Mouse (Mus musculus) midbrain, embryonic 15.5 days (tissue): ENCODE measurements at regions not wholly inside any gene's neighbourhood (a gene's known extent, or its start where the extent isn't known, plus 50 kb on each side); places are given as distances from the start of the nearest gene placed in this dataset.

ENCODE experiments used
- ATAC-seq: fragments of 200-750 bp; cut with Nextera tagmentation; replicated peaks from 2 replicates; pipeline ENCODE4 v1.8.0; 2017; ENCODE audit warnings: moderate TSS enrichment
- H3K27ac ChIP-seq: fragments of 300-500 bp; sonication (generic); 2 replicates; pipeline ENCODE4 v1.5.1; 2015; ENCODE audit warnings: mild to moderate bottlenecking, inconsistent platforms
- H3K27me3 ChIP-seq: fragments of 300-500 bp; sonication (generic); replicated peaks from 2 replicates; pipeline ENCODE4 v1.6.1; 2015; ENCODE audit warnings: inconsistent platforms
- H3K36me3 ChIP-seq: fragments of 300-500 bp; sonication (generic); replicated peaks from 2 replicates; pipeline ENCODE4 v1.6.1; 2015; ENCODE audit warnings: inconsistent platforms
- H3K4me1 ChIP-seq: fragments of 300-500 bp; sonication (generic); 2 replicates; pipeline ENCODE4 v1.6.1; 2015; ENCODE audit warnings: inconsistent platforms
- H3K4me2 ChIP-seq: fragments of 300-500 bp; sonication (generic); 2 replicates; pipeline ENCODE4 v1.6.1; 2015; ENCODE audit warnings: inconsistent platforms, mild to moderate bottlenecking, moderate library complexity
- H3K4me3 ChIP-seq: fragments of 300-500 bp; sonication (generic); 2 replicates; pipeline ENCODE4 v1.5.1; 2015; ENCODE audit warnings: mild to moderate bottlenecking, inconsistent platforms
- H3K9ac ChIP-seq: fragments of 300-500 bp; sonication (generic); 2 replicates; pipeline ENCODE4 v1.6.1; 2015; ENCODE audit warnings: mild to moderate bottlenecking, inconsistent platforms
- H3K9me3 ChIP-seq: fragments of 300-500 bp; sonication (generic); 2 replicates; pipeline ENCODE4 v1.6.1; 2016; ENCODE audit warnings: inconsistent platforms
- WGBS: fragments of 180-500 bp; shearing (Covaris S2); methylation state at CpG from one replicate; pipeline ENCODE4 v1.1.7; 2015; ENCODE audit warnings: mixed read lengths; 5-methylcytosine and 5-hydroxymethylcytosine counted together

DNA sequence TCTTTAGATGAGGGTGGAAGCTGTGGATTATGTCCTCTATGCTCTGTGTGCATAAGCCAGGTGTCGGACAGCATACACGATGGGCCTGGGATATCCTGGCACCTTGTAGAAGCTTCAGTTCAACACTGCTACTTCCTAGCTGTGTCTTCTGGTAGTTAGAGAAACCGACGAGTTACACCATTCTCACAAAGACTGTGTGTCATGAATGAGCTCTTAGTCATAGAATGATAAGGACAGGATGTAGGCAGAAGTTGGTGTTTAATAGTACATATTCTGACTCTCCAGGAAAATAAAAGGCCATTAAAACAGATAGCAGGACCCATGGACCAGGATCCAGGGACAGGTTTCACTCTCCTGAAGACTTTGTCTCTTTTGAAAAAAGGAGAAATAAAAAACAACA, 446.3 kb upstream of the Klf4 start:
- Histone ChIP-seq H3K4me3 (no peak overlapping the region), H3K4me1 (no peaks in the 10 kb centered on the region), H3K9ac (no peak overlapping the region), H3K9me3 (no peaks in the 10 kb centered on the region), H3K4me2 (no peak overlapping the region), H3K27ac (no peak overlapping the region), H3K27me3 (no peaks in the 10 kb centered on the region), H3K36me3 (no peaks in the 10 kb centered on the region)
- ATAC-seq = no peak
- 90% methylated on average over 4 of the region's 4 CpGs for WGBS

DNA sequence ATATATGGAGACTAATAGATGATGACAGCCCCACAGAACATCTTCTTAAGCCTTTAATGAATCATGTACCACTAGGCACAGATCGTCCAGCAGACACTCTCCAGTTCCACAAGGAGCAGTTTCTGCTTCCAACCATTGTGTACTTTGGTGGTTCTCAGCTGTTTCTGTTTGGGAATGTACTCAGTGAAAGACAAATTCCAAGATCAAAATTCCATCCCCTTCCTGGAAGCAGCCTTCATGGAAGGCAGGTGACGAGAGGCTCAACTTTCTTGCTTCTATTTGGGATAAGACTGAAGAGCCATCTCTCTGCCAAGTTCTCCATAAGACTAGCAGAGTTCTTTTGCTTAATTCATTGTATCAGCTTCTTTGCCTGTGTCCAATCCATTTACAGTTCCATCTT, 444.0 kb upstream of the Klf4 start:
- Histone ChIP-seq H3K27ac (no peak overlapping the region), H3K4me2 (no peak overlapping the region), H3K4me3 (no peak overlapping the region), H3K9ac (no peak overlapping the region), H3K9me3 (no peaks in the 10 kb centered on the region), H3K4me1 (no peaks in the 10 kb centered on the region), H3K36me3 (no peaks in the 10 kb centered on the region), H3K27me3 (no peaks in the 10 kb centered on the region)
- ATAC-seq = no peak
- WGBS = 96% methylated on average over 2 of the region's 2 CpGs

DNA sequence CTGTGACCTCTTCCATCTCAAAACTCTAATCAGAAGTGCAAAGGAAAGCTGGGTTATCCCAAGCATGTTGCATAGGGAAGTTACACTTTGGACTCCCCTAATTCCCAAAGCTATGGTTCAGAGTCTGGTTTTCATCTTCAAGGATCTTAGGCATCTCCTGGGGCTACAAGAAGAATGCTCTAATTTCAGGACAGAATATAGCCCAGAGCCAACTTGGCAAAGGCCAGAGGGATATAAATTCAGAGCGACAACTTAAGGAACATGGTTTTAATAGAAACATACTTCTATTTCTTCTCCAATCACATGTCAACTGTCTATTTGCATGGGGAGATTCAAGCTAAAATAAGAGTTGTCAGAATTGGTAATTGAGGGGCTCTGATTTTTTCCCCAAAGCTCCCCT, 441.4 kb upstream of the Klf4 start:
- H3K27me3 ChIP-seq = no peaks in the 10 kb centered on the region
- H3K4me2 ChIP-seq = no peak overlapping the region
- H3K36me3 ChIP-seq = no peaks in the 10 kb centered on the region
- no peak overlapping the region for H3K9ac ChIP-seq
- no peaks in the 10 kb centered on the region for H3K4me1 ChIP-seq
- no peak overlapping the region for H3K27ac ChIP-seq
- no peak overlapping the region for H3K4me3 ChIP-seq
- 96% methylated on average over 1 of the region's 1 CpGs for WGBS
- no peak for ATAC-seq
- H3K9me3 ChIP-seq = no peaks in the 10 kb centered on the region

DNA sequence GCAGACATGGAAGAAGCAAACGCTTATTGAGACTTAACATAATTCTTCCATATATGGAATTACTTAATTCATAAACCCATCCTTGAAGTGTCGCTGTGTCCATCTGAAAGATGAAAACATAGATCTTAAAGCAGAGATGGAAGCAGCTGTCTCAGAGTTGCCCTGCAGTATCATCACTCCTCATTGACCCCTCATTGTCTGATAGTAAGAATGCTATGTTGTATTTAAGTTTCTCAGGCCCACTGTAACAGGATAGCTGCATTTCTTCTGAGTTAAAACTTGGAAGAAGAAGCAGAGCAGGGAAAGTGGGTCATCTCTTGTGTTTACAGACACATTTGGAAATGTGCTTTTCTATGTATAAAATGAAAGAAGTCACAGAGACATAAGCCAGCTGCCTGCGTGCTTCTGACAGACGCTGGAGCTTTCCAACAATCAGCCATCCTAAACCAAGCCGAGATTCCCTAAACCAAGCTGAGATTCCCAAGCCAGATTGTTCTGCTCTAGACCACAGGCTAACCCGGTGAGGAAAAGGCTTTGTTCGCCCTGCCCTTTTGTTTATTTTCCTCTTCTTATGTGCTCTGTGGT, 440.1 kb upstream of the Klf4 start:
- Histone ChIP-seq H3K27ac (no peak overlapping the region), H3K4me3 (no peak overlapping the region), H3K36me3 (no peaks in the 10 kb centered on the region), H3K9me3 (no peaks in the 10 kb centered on the region), H3K9ac (no peak overlapping the region), H3K4me1 (no peaks in the 10 kb centered on the region), H3K4me2 (no peak overlapping the region), H3K27me3 (no peaks in the 10 kb centered on the region)
- 87% methylated on average over 7 of the region's 7 CpGs for WGBS
- no peak for ATAC-seq

DNA sequence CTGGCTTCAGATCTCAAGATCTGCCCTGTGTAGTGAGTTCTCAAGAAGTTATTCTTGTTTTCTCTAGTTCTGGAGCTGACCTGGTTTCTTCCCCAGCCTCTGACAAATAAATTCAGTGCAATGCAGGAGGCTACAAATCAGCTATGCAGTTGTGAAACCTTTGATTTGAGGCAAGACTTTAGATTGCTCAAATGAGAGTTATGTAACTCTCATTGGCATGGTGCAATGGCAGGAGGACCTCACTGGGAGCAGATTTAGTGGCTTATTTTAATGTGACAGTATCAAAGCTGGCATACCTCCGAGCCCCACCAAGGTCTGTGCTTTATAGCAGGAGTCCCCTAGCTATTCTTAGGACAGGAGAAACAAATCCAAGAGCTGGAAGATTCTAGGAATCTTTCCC, 427.8 kb upstream of the Klf4 start:
- Histone ChIP-seq H3K4me1 (no peaks in the 10 kb centered on the region), H3K4me3 (no peak overlapping the region), H3K9ac (no peak overlapping the region), H3K27me3 (no peaks in the 10 kb centered on the region), H3K9me3 (no peaks in the 10 kb centered on the region), H3K4me2 (no peak overlapping the region), H3K27ac (no peak overlapping the region), H3K36me3 (no peaks in the 10 kb centered on the region)
- no peak for ATAC-seq
- WGBS = 83% methylated on average over 1 of the region's 1 CpGs

DNA sequence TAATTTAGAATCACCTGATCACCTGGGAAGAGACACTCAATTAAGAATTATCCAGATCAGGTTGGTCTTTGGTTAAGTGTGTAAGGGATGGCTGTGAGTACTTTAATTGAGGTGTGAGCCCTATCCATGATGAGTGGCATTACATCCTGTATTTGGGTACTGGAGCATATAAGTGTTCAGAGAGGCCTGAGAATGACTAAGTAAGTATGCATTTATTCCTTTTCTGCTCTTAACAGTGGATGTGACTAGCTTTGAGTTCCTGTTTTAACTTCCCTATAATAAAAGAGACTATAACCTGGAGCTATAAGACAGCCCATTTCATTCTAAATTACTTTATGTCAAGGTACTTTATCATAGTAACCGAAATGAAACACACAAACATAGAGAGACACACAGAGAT, 421.4 kb upstream of the Klf4 start:
- Histone ChIP-seq H3K4me3 (no peak overlapping the region), H3K36me3 (no peaks in the 10 kb centered on the region), H3K4me2 (no peak overlapping the region), H3K27ac (no peak overlapping the region), H3K27me3 (no peaks in the 10 kb centered on the region), H3K4me1 (no peaks in the 10 kb centered on the region), H3K9ac (no peak overlapping the region), H3K9me3 (no peaks in the 10 kb centered on the region)
- ATAC-seq = no peak
- 97% methylated on average over 1 of the region's 1 CpGs for WGBS

DNA sequence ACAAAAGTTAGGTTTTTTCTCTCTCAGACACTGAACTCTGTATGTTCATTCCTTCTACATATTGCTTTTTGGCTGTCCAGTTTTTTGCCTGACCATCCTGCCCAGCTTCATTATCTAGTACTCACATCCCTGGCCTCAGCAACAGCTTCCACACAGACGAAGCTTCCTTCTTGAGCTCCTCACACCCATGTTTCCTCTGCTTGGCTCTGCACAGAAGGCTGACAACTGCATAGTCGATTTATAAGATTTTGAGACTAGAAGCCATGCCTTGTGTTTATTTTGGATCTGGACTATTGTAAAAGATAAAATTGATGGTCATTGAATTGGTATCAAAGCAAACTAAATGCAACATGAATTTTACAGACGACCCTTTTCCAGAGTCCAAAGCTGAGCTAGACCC, 420.0 kb upstream of the Klf4 start:
- Histone ChIP-seq H3K4me2 (no peak overlapping the region), H3K9me3 (no peaks in the 10 kb centered on the region), H3K4me3 (no peak overlapping the region), H3K27ac (no peak overlapping the region), H3K27me3 (no peaks in the 10 kb centered on the region), H3K4me1 (no peaks in the 10 kb centered on the region), H3K9ac (no peak overlapping the region), H3K36me3 (no peaks in the 10 kb centered on the region)
- no peak for ATAC-seq
- 92% methylated on average over 3 of the region's 3 CpGs for WGBS

DNA sequence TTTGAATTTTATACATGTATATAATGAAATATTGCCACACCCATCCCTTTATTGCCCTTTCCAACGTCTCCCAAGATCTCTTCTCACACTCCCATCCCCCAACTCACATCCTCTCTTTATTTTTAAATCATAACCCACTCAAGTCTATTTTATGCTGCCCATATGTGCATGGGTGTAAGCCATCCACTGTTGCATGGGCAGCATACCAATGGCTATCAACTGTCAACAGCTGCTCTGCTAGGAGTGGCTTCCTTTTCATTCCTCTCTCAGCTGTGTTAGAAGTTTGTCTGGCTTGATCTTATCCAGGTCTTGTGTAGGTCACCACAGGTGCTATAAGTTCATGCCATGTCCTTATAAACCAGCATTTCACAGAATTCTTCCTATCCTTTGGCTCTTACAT, 409.2 kb upstream of the Klf4 start:
- H3K36me3 ChIP-seq = no peaks in the 10 kb centered on the region
- no peak overlapping the region for H3K4me3 ChIP-seq
- no peaks in the 10 kb centered on the region for H3K4me1 ChIP-seq
- H3K4me2 ChIP-seq = no peak overlapping the region
- no peaks in the 10 kb centered on the region for H3K9me3 ChIP-seq
- H3K9ac ChIP-seq = no peak overlapping the region
- H3K27ac ChIP-seq = no peak overlapping the region
- 57% methylated on average over 1 of the region's 1 CpGs for WGBS
- no peak for ATAC-seq
- H3K27me3 ChIP-seq = no peaks in the 10 kb centered on the region

DNA sequence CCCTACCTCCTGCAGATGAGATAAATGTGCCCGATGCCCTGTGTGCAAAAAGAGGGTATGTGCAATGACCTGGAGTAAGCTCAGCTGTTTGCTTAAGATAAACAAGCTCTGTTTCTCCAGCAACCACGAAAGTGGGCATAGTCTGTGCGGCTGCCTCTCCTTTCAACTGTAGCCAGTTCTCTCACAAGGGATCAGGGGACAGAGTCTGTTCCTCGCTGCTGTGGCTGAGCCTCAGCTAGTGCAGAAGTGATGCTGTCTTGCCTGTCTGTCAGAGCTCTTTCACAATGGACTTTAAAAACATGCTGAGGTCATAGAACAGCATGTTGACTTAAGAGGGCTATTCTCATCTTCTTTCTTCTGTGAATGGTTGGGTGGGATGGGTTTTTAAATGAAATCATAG, 406.1 kb upstream of the Klf4 start:
- H3K9me3 ChIP-seq = no peaks in the 10 kb centered on the region
- no peak overlapping the region for H3K4me2 ChIP-seq
- H3K27me3 ChIP-seq = no peaks in the 10 kb centered on the region
- H3K36me3 ChIP-seq = no peaks in the 10 kb centered on the region
- no peak overlapping the region for H3K27ac ChIP-seq
- no peaks in the 10 kb centered on the region for H3K4me1 ChIP-seq
- 49% methylated on average over 4 of the region's 4 CpGs for WGBS
- ATAC-seq = no peak
- H3K9ac ChIP-seq = no peak overlapping the region
- H3K4me3 ChIP-seq = no peak overlapping the region

DNA sequence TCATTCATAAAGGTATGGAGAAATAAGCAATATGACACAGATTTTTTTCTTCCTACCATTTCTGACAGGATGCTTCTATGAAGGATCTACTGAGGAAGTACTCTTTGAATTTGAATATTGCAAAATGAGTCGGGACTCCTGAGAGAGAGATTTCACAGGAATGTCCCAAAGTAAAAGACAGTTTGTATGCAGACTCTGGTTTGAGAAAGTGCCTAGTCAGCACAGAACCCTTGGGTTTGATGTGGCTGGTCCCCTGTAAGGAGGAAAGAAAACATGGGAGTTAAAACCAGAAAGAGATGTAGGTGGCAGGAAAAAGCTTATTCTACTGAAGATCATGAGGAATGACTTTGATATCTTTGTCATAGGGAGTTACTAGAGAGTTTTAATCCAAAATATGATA, 405.6 kb upstream of the Klf4 start:
- Histone ChIP-seq H3K4me1 (no peaks in the 10 kb centered on the region), H3K4me2 (no peak overlapping the region), H3K36me3 (no peaks in the 10 kb centered on the region), H3K9me3 (no peaks in the 10 kb centered on the region), H3K9ac (no peak overlapping the region), H3K27ac (no peak overlapping the region), H3K4me3 (no peak overlapping the region), H3K27me3 (no peaks in the 10 kb centered on the region)
- WGBS = 95% methylated on average over 1 of the region's 1 CpGs
- no peak for ATAC-seq

DNA sequence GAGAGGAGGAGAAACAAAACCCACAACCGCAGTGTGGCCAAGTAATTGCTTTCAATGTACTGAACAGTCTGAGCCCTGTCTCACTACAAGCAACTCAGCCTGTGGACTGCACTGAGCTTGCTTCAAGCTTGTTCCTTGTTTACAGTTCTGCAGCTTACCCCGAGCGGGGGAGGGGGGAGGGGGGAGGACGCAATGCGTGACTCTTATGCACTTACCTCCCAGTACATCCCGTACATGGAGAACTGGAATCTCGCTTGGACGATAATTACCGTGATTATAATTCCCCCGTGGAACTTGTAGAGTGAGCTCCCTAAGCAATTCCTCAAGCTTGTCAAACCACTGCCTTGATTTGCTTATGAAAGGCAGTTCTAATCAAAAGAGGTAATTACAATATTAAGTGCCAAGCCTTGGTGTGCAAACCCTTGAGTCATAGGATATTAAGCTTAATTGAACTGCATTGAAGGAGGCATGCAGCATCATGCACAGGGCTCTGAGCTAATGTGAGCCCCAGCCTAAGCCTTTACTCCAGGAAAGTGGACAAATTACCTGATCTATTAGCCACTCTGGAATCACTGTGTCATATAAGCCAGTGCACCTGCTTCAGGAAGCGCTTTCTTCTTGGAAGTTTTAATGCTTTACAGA, 397.0 kb upstream of the Klf4 start:
- H3K36me3 ChIP-seq = no peaks in the 10 kb centered on the region
- ATAC-seq = peak; percentile 90
- H3K4me3 ChIP-seq = peak overlapping the region; percentile 14; the same call in 1 of the 2 replicates
- WGBS = 27% methylated on average over 11 of the region's 11 CpGs
- no peaks in the 10 kb centered on the region for H3K27me3 ChIP-seq
- H3K9ac ChIP-seq = no peak overlapping the region
- H3K4me1 ChIP-seq = peaks cover 15% of the 10 kb centered on the region
- no peaks in the 10 kb centered on the region for H3K9me3 ChIP-seq
- peak overlapping the region; percentile 39 for H3K4me2 ChIP-seq
- H3K27ac ChIP-seq = 0 out of 2 replicates have a peak overlapping the region, but pooled peaks have one; percentile 20

DNA sequence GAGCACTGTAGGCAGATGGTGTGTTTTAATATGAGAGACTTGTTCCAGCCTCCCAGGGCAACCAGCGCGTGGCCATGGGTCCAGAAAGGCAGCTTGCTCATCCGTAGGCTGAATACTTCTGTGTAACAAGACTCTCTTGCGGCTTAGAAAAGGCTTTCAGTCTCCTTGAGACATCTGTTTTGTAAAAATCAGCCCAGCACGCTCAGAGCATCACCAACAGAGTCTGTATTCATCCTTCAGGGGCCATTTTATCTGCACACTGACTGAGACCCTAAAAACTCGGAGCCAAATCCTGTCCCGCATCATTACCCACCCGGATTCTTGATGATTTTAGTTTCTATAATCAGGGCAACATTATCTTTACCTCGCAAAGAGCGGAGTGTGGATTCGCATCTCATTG, 396.4 kb upstream of the Klf4 start:
- Histone ChIP-seq H3K4me1 (peaks cover 15% of the 10 kb centered on the region), H3K9ac (no peak overlapping the region), H3K27me3 (no peaks in the 10 kb centered on the region), H3K9me3 (no peaks in the 10 kb centered on the region), H3K36me3 (no peaks in the 10 kb centered on the region), H3K4me3 (no peak overlapping the region), H3K27ac (0 out of 2 replicates have a peak overlapping the region, but pooled peaks have one; percentile 20), H3K4me2 (peak overlapping the region; percentile 39)
- ATAC-seq = peak; percentile 41
- WGBS = 38% methylated on average over 11 of the region's 11 CpGs

DNA sequence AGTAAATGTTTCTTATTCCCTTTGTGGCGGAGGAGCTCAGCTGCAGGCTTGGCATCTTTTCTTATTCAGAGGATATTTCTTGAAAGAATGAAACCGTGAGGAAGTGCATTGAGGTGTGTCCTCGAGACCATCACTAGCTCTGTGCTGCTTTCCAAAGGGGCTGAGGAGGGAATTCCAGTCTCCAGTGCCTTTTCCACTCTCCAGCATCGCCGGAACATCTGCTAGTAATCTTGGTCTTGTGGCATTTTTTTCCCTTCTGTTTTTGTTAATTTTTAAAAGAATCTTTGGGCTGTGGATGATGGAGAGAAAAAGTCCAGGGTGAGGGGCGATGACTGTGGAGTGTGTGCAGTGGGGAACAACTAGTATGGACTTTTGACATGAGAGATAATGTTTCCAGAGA, 395.9 kb upstream of the Klf4 start:
- H3K27me3 ChIP-seq = no peaks in the 10 kb centered on the region
- peaks cover 15% of the 10 kb centered on the region for H3K4me1 ChIP-seq
- 62% methylated on average over 6 of the region's 6 CpGs for WGBS
- H3K36me3 ChIP-seq = no peaks in the 10 kb centered on the region
- no peak overlapping the region for H3K9ac ChIP-seq
- H3K9me3 ChIP-seq = no peaks in the 10 kb centered on the region
- ATAC-seq = no peak
- no peak overlapping the region for H3K4me2 ChIP-seq
- no peak overlapping the region for H3K4me3 ChIP-seq
- H3K27ac ChIP-seq = no peak overlapping the region
